Mouse (Mus musculus): ENCODE measurements around the gene Tbc1d10b.

DNA sequence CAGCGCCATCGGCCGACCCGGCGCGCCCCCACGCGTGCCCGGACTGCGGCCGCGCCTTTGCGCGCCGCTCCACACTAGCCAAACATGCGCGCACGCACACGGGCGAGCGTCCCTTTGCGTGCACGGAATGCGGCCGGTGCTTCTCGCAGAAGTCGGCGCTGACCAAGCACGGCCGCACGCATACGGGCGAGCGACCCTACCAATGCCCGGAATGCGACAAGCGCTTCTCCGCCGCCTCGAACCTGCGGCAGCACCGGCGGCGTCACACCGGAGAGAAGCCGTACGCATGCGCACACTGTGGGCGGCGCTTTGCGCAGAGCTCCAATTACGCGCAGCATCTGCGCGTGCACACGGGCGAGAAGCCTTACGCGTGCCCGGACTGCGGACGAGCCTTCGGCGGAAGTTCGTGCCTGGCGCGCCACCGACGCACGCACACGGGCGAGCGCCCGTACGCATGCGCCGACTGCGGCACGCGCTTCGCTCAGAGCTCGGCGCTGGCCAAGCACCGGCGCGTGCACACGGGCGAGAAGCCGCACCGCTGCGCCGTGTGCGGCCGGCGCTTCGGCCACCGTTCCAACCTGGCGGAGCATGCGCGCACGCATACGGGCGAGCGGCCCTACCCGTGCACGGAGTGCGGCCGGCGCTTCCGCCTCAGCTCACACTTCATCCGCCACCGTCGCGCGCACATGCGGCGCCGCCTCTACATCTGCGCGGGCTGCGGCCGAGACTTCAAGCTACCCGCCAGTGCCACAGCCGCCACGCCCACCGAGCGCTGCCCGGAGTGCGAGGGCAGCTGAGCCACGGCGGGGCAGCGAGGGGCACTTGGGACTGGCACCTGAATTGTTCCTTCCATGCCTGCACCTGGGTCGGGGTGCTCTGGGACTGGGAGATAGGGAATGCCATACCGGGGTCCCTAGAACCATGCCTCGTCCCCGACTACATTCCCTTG lies 45.8 kb upstream of the Tbc1d10b start:
- TF ChIP-seq CTCF (IDR thresholded peaks at IDR 0.05): peak; percentile 15
- TF ChIP-seq EP300 (IDR thresholded peaks at IDR 0.05): no peak

Data from lung, postnatal 0 days (tissue).